Mouse (Mus musculus): ENCODE measurements around the gene Gm39566.

DNA sequence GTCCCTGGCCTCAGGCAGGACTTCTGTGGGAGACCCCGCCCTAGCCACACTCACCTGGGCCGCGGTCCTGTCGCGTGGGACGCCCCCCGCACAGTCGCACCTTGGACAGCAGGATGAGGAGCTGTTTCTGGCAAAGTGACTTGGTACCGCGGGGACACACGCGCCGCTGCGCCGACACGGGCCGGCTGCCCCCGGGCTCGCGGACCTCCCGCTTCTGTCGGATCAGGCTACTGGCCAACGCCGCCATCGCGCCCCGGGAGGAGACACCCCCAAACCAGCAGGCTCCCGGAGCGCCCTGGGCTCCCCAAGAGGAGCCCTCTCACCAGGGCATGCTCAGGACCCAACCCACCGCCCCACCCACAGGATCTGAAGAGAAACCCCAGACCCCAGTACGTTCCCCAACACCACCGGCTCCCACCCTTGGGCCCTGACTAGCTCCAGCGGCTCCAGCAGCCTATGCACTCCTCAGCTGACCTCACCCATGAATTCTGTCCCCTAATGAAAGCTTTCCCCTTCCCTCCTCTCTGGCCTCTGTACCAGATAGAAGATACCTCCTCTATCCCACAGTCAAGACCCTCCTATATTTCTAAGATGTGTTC, 13.6 kb downstream of the Gm39566 start, which contains the start of gene Fgf11:
- TF ChIP-seq CTCF (IDR thresholded peaks at IDR 0.05; ENCODE audit: low read depth, low read length) (no peak), POLR2AphosphoS5 (IDR thresholded peaks at IDR 0.05; ENCODE audit: insufficient replicate concordance, low read depth, low read length) (no peak), TAL1 (conservative IDR thresholded peaks at IDR 0.05; ENCODE audit: low read depth, low read length) (no peak), GATA1 (IDR thresholded peaks at IDR 0.05; ENCODE audit: borderline replicate concordance, low read length) (no peak), GATA2 (IDR thresholded peaks at IDR 0.05; ENCODE audit: borderline replicate concordance, low read depth, low read length) (no peak)

Data from G1E (cell line).